In genomic region chr10:41575451-41576327, GRCm38 (mm10) we compare ENCODE assay signal across 14 mouse cellular contexts. TPM values are rescaled to one million over a fixed set of nuclear protein-coding genes. Genes with fewer than 3 reads are reported as not detected.
DNase-seq lines count a peak whose midpoint lies in the region; ATAC-seq and TF ChIP-seq lines count a peak whose summit lies in the region.
"Had no signal": no experiment of that assay in that cellular context is flagged by ENCODE, and none has a peak within 500 bp of the region (broad histone marks: within the 10 kb centered on the region; RNA-seq: fewer than 3 reads in every experiment).

No protein-coding gene starts in this region.

- H3K9me3 ChIP-seq in embryonic facial prominence, embryonic 15.5 days (replicated peaks), result no peaks in the 10 kb centered on the region
- H3K9me3 ChIP-seq: heart, embryonic 13.5 days; midbrain, embryonic 15.5 days had no signal

- H3K4me2 ChIP-seq in embryonic facial prominence, embryonic 15.5 days (replicated peaks), result no peak overlapping the region
- peak overlapping the region; percentile 20 for H3K4me2 ChIP-seq in myocyte (ENCODE audit: low read depth)
- H3K4me2 ChIP-seq: heart, embryonic 13.5 days; midbrain, embryonic 15.5 days had no signal

- TF ChIP-seq CTCF in C2C12 (IDR thresholded peaks at IDR 0.05; ENCODE audit: control insufficient read depth, insufficient read depth, insufficient read length), result no peak

- 53% methylated on average over 8 of the region's 8 CpGs for WGBS in embryonic facial prominence, embryonic 15.5 days

- H3K27ac ChIP-seq in embryonic facial prominence, embryonic 15.5 days (replicated peaks), result peak overlapping the region; percentile 17
- H3K27ac ChIP-seq: heart, embryonic 13.5 days; midbrain, embryonic 15.5 days had no signal

- no peak overlapping the region for H3ac ChIP-seq in C2C12 (ENCODE audit: control insufficient read depth, insufficient read length, low read depth)
- H3ac ChIP-seq in myocyte (ENCODE audit: control insufficient read depth, insufficient read length), result no peak overlapping the region

- H3K79me3 ChIP-seq in C2C12 (ENCODE audit: low read depth), result no peaks in the 10 kb centered on the region

- no peak overlapping the region for H3K9ac ChIP-seq in embryonic facial prominence, embryonic 15.5 days
- H3K9ac ChIP-seq: heart, embryonic 13.5 days; midbrain, embryonic 15.5 days had no signal

- peak; percentile 30 to 42 for DNase-seq in kidney, adult 8-10 months
- no peak for DNase-seq in kidney, postnatal 4 days
- no peak for DNase-seq in spleen, postnatal 10 days (ENCODE audit: low spot score in 2 of 2)
- no peak for DNase-seq in right cerebral cortex, adult 18-20 months
- DNase-seq: adrenal gland, postnatal 36 days; cerebellum, postnatal 10 days; embryo, embryonic 11 days; lung, adult 18-20 months; right cerebral cortex, postnatal 25 days had no signal

- no peak for TF ChIP-seq POLR2A in myocyte (IDR thresholded peaks at IDR 0.05; ENCODE audit: insufficient read length, low read depth)

- no peaks in the 10 kb centered on the region for H3K79me2 ChIP-seq in C2C12 (ENCODE audit: control insufficient read depth, insufficient read depth)
- H3K79me2 ChIP-seq in myocyte (ENCODE audit: control insufficient read depth, insufficient read depth), result no peaks in the 10 kb centered on the region

- no peaks in the 10 kb centered on the region for H3K27me3 ChIP-seq in C2C12 (ENCODE audit: control insufficient read depth, insufficient read depth, insufficient read length)
- no peaks in the 10 kb centered on the region for H3K27me3 ChIP-seq in embryonic facial prominence, embryonic 15.5 days
- H3K27me3 ChIP-seq in myocyte (ENCODE audit: control insufficient read depth, insufficient read depth, insufficient read length), result no peaks in the 10 kb centered on the region
- H3K27me3 ChIP-seq: heart, embryonic 13.5 days; midbrain, embryonic 15.5 days had no signal

- peaks cover 13% of the 10 kb centered on the region; the same call in 1 of the 2 replicates for H3K4me1 ChIP-seq in embryonic facial prominence, embryonic 15.5 days
- H3K4me1 ChIP-seq: midbrain, embryonic 15.5 days had no signal

- H3K4me3 ChIP-seq in C2C12 (ENCODE audit: insufficient read depth, poor library complexity, severe bottlenecking), result no peak overlapping the region
- H3K4me3 ChIP-seq in embryonic facial prominence, embryonic 15.5 days (replicated peaks), result no peak overlapping the region
- no peak overlapping the region for H3K4me3 ChIP-seq in myocyte
- H3K4me3 ChIP-seq: heart, embryonic 13.5 days; midbrain, embryonic 15.5 days had no signal

- H3K36me3 ChIP-seq in C2C12 (ENCODE audit: control insufficient read depth, insufficient read depth) (no peaks in the 10 kb centered on the region), myocyte (ENCODE audit: control insufficient read depth, insufficient read depth) (no peaks in the 10 kb centered on the region)
- H3K36me3 ChIP-seq in embryonic facial prominence, embryonic 15.5 days, result no peaks in the 10 kb centered on the region
- H3K36me3 ChIP-seq: heart, embryonic 13.5 days; midbrain, embryonic 15.5 days had no signal

- peak; percentile 32 for ATAC-seq in embryonic facial prominence, embryonic 15.5 days (ENCODE audit: insufficient number of reproducible peaks, low FRiP score, low TSS enrichment, low read depth)
- ATAC-seq: midbrain, embryonic 15.5 days had no signal

TF ChIP-seq in C2C12, 6 proteins besides CTCF, POLR2A, EP300 and RAD21:
- TF ChIP-seq FOSL1 (IDR thresholded peaks at IDR 0.05; ENCODE audit: insufficient read depth, low read length, poor library complexity, severe bottlenecking), result no peak
- peak; percentile 45 for TF ChIP-seq MYOD1 (IDR thresholded peaks at IDR 0.05; ENCODE audit: control insufficient read depth, insufficient read length, low read depth)

TF ChIP-seq in myocyte, 11 proteins besides CTCF, POLR2A, EP300 and RAD21:
- TF ChIP-seq MAX (IDR thresholded peaks at IDR 0.05; ENCODE audit: low read depth) (no peak), TCF3 (IDR thresholded peaks at IDR 0.05; ENCODE audit: insufficient read length, low read depth) (peak; percentile 32), MYOD1 (IDR thresholded peaks at IDR 0.05; ENCODE audit: control insufficient read depth in 1 of 3, insufficient read length in 2 of 3, low read depth in 2 of 3) (peak; percentile 89 to 93 (median 89)), MYOG (IDR thresholded peaks at IDR 0.05; ENCODE audit: control insufficient read depth in 1 of 3, insufficient read depth in 1 of 3, insufficient read length in 2 of 3, low read depth in 2 of 3) (peak; percentile 70 to 92 (median 88)), TCF12 (IDR thresholded peaks at IDR 0.05; ENCODE audit: insufficient read depth, poor library complexity, severe bottlenecking) (peak; percentile 18), REST (IDR thresholded peaks at IDR 0.05; ENCODE audit: insufficient read depth, insufficient read length) (no peak)

RNA-seq across cellular contexts. Expression of gene Cd164, which starts 56.5 kb away (rescaled TPM):
- polyA plus RNA-seq in C2C12 (2012; fragmentation: generic; extraction: Trizol) (53.2 TPM), myocyte (2012; fragmentation: generic; extraction: Trizol) (203 TPM)
- polyA plus RNA-seq in embryonic facial prominence, embryonic 15.5 days (2015; fragmentation: Nextera tagmentation; extraction: Ambion mirVana), result 185 TPM in 2 replicates

Comparison
In these comparisons a context has a peak if more than half of its experiments do, and no peak if none do; other contexts are left out.
1. DNase-seq: peak in kidney, adult 8-10 months (2 of 2); none in kidney, postnatal 4 days (0 of 2), spleen, postnatal 10 days (0 of 2) and right cerebral cortex, adult 18-20 months (single experiment).